Mouse (Mus musculus): ENCODE results near the gene Smcr8. TPM values are rescaled to one million over a fixed set of nuclear protein-coding genes. Genes with fewer than 3 reads are reported as not detected.

Gene Smcr8
- total and polyA plus RNA-seq, 3 experiments = 6.0 to 15.3 (median 13.9) TPM

- DNase-seq = no peak
- intact Hi-C loops (cut with DNase I) = no loop called here
- no peaks in the 10 kb centered on the region for H3K79me2 ChIP-seq (replicated peaks; ENCODE audit: control insufficient read depth, insufficient read depth, low read length)
- 70% methylated on average over 2 of the region's 2 CpGs for WGBS
- H3K27me3 ChIP-seq (ENCODE audit: control insufficient read depth, insufficient read depth, low read length) = no peaks in the 10 kb centered on the region
- no peak overlapping the region for H3K27ac ChIP-seq
- H3K36me3 ChIP-seq (ENCODE audit: control insufficient read depth, insufficient read depth, low read length) = no peaks in the 10 kb centered on the region
- no peaks in the 10 kb centered on the region for H3K4me1 ChIP-seq (ENCODE audit: control insufficient read depth, insufficient read depth, low read length)
- no peak for TF ChIP-seq POLR2A (IDR thresholded peaks at IDR 0.05; ENCODE audit: insufficient read depth, low read depth, low read length)
- no peak for TF ChIP-seq EP300 (IDR thresholded peaks at IDR 0.05; ENCODE audit: insufficient read depth, low read depth, low read length)
- TF ChIP-seq CTCF (IDR thresholded peaks at IDR 0.05) = no peak
- no peak overlapping the region for H3K4me3 ChIP-seq
- no peak overlapping the region for H3K9ac ChIP-seq (ENCODE audit: low read depth, low read length)
These were observed 46.4 kb downstream of the Smcr8 start for GRCm38 (mm10) chr11:60823771-60824170.

GRCm38 (mm10) chr11:60825191-60825590 lies 47.9 kb downstream of the Smcr8 start:
- no peak overlapping the region for H3K9ac ChIP-seq (ENCODE audit: low read depth, low read length)
- H3K4me3 ChIP-seq = no peak overlapping the region
- H3K27ac ChIP-seq = no peak overlapping the region
- whole genome bisulfite sequencing = 85% methylated on average over 3 of the region's 3 CpGs
- DNase-seq = no peak
- no peaks in the 10 kb centered on the region for H3K79me2 ChIP-seq (replicated peaks; ENCODE audit: control insufficient read depth, insufficient read depth, low read length)
- H3K27me3 ChIP-seq (ENCODE audit: control insufficient read depth, insufficient read depth, low read length) = no peaks in the 10 kb centered on the region
- intact Hi-C loops (cut with DNase I) = no loop called here
- H3K36me3 ChIP-seq (ENCODE audit: control insufficient read depth, insufficient read depth, low read length) = no peaks in the 10 kb centered on the region
- H3K4me1 ChIP-seq (ENCODE audit: control insufficient read depth, insufficient read depth, low read length) = no peaks in the 10 kb centered on the region
- TF ChIP-seq CTCF (IDR thresholded peaks at IDR 0.05) (no peak), POLR2A (IDR thresholded peaks at IDR 0.05; ENCODE audit: insufficient read depth, low read depth, low read length) (no peak), EP300 (IDR thresholded peaks at IDR 0.05; ENCODE audit: insufficient read depth, low read depth, low read length) (no peak)

GRCm38 (mm10) chr11:60826700-60827099 lies 49.4 kb downstream of the Smcr8 start:
- no peaks in the 10 kb centered on the region for H3K79me2 ChIP-seq (replicated peaks; ENCODE audit: control insufficient read depth, insufficient read depth, low read length)
- intact Hi-C loops (cut with DNase I) = no loop called here
- no peak for TF ChIP-seq POLR2A (IDR thresholded peaks at IDR 0.05; ENCODE audit: insufficient read depth, low read depth, low read length)
- no peak for TF ChIP-seq EP300 (IDR thresholded peaks at IDR 0.05; ENCODE audit: insufficient read depth, low read depth, low read length)
- no peak for TF ChIP-seq CTCF (IDR thresholded peaks at IDR 0.05)
- WGBS = 22% methylated on average over 1 of the region's 1 CpGs
- H3K27ac ChIP-seq = no peak overlapping the region
- H3K27me3 ChIP-seq (ENCODE audit: control insufficient read depth, insufficient read depth, low read length) = no peaks in the 10 kb centered on the region
- H3K36me3 ChIP-seq (ENCODE audit: control insufficient read depth, insufficient read depth, low read length) = no peaks in the 10 kb centered on the region
- H3K9ac ChIP-seq (ENCODE audit: low read depth, low read length) = no peak overlapping the region
- H3K4me3 ChIP-seq = no peak overlapping the region
- no peak for DNase-seq
- peaks cover 2% of the 10 kb centered on the region for H3K4me1 ChIP-seq (ENCODE audit: control insufficient read depth, insufficient read depth, low read length)

GRCm38 (mm10) chr11:60827241-60827945 lies 50.1 kb downstream of the Smcr8 start:
- Histone ChIP-seq H3K9ac (ENCODE audit: low read depth, low read length) (no peak overlapping the region), H3K4me3 (no peak overlapping the region), H3K36me3 (ENCODE audit: control insufficient read depth, insufficient read depth, low read length) (no peaks in the 10 kb centered on the region), H3K79me2 (replicated peaks; ENCODE audit: control insufficient read depth, insufficient read depth, low read length) (no peaks in the 10 kb centered on the region), H3K4me1 (ENCODE audit: control insufficient read depth, insufficient read depth, low read length) (peaks cover 2% of the 10 kb centered on the region), H3K27me3 (ENCODE audit: control insufficient read depth, insufficient read depth, low read length) (no peaks in the 10 kb centered on the region), H3K27ac (no peak overlapping the region)
- 63% methylated on average over 4 of the region's 4 CpGs for WGBS
- TF ChIP-seq POLR2A (IDR thresholded peaks at IDR 0.05; ENCODE audit: insufficient read depth, low read depth, low read length) = no peak
- TF ChIP-seq EP300 (IDR thresholded peaks at IDR 0.05; ENCODE audit: insufficient read depth, low read depth, low read length) = no peak
- no peak for TF ChIP-seq CTCF (IDR thresholded peaks at IDR 0.05)
- intact Hi-C loops (cut with DNase I) = no loop called here
- no peak for DNase-seq

GRCm38 (mm10) chr11:60828903-60829302 lies 51.6 kb downstream of the Smcr8 start:
- intact Hi-C loops (cut with DNase I) = loop anchor here (1.0 kb wide), 1 partner anchor 132 kb away; no protein-coding TSS in a partner anchor
- WGBS = 21% methylated on average over 2 of the region's 2 CpGs
- no peak for DNase-seq

GRCm38 (mm10) chr11:60830433-60831052 lies 53.2 kb downstream of the Smcr8 start, which contains the start of gene Dhrs7b:
Dhrs7b (plus strand) TSS chr11:60830631.
- H3K4me1 ChIP-seq (ENCODE audit: control insufficient read depth, insufficient read depth, low read length) = peaks cover 2% of the 10 kb centered on the region
- H3K9ac ChIP-seq (ENCODE audit: low read depth, low read length) = peak within 1 kb of the TSS; percentile 69
- no peaks in the 10 kb centered on the region for H3K36me3 ChIP-seq (ENCODE audit: control insufficient read depth, insufficient read depth, low read length)
- peak within 1 kb of the TSS; percentile 85 for H3K27ac ChIP-seq
- H3K4me3 ChIP-seq = peak within 1 kb of the TSS; percentile 65
- WGBS = under 1% methylated on average over 34 of the region's 34 CpGs
- no peaks in the 10 kb centered on the region for H3K79me2 ChIP-seq (replicated peaks; ENCODE audit: control insufficient read depth, insufficient read depth, low read length)
- no peak for TF ChIP-seq CTCF (IDR thresholded peaks at IDR 0.05)
- peak; percentile 80 for TF ChIP-seq POLR2A (IDR thresholded peaks at IDR 0.05; ENCODE audit: insufficient read depth, low read depth, low read length)
- intact Hi-C loops (cut with DNase I) = loop anchor here (2.0 kb wide), 2 partner anchors 48 to 54 kb away; partner anchors contain the start of genes Smcr8, Tmem11 and Top3a
- H3K27me3 ChIP-seq (ENCODE audit: control insufficient read depth, insufficient read depth, low read length) = no peaks in the 10 kb centered on the region
- DNase-seq = peak; percentile 84 to 91

More at GRCm38 (mm10) chr11:60828903-60829302, 51.6 kb downstream of the Smcr8 start:
- no peaks in the 10 kb centered on the region for H3K79me2 ChIP-seq (replicated peaks; ENCODE audit: control insufficient read depth, insufficient read depth, low read length)
- no peaks in the 10 kb centered on the region for H3K27me3 ChIP-seq (ENCODE audit: control insufficient read depth, insufficient read depth, low read length)
- TF ChIP-seq EP300 (IDR thresholded peaks at IDR 0.05; ENCODE audit: insufficient read depth, low read depth, low read length) (no peak), CTCF (IDR thresholded peaks at IDR 0.05) (peak; percentile 57)
- no peak overlapping the region for H3K9ac ChIP-seq (ENCODE audit: low read depth, low read length)
- H3K4me1 ChIP-seq (ENCODE audit: control insufficient read depth, insufficient read depth, low read length) = peaks cover 2% of the 10 kb centered on the region
- no peak overlapping the region for H3K27ac ChIP-seq
- no peaks in the 10 kb centered on the region for H3K36me3 ChIP-seq (ENCODE audit: control insufficient read depth, insufficient read depth, low read length)
- no peak overlapping the region for H3K4me3 ChIP-seq
